Mouse (Mus musculus): ENCODE measurements at regions not wholly inside any gene's neighbourhood (a gene's known extent, or its start where the extent isn't known, plus 50 kb on each side); places are given as distances from the start of the nearest gene placed in this dataset.

GRCm38 (mm10) chr8:4837719-4838118 is 58.4 kb upstream of the Shcbp1 start:
- Histone ChIP-seq H3K27me3 (ENCODE audit: insufficient read depth, low read length) (no peaks in the 10 kb centered on the region), H3K4me3 (ENCODE audit: low read depth, low read length) (no peak overlapping the region), H3K4me1 (ENCODE audit: insufficient read depth, low read depth, low read length) (no peaks in the 10 kb centered on the region), H3K36me3 (replicated peaks) (no peaks in the 10 kb centered on the region), H3K9me3 (replicated peaks) (no peaks in the 10 kb centered on the region)
- no peak for ATAC-seq (ENCODE audit: extremely low read depth, insufficient number of reproducible peaks, low FRiP score, poor library complexity, severe bottlenecking)
- TF ChIP-seq CTCF (IDR thresholded peaks at IDR 0.05; ENCODE audit: low read depth, low read length) (no peak), TAL1 (conservative IDR thresholded peaks at IDR 0.05; ENCODE audit: low read depth, low read length) (no peak), GATA2 (IDR thresholded peaks at IDR 0.05; ENCODE audit: borderline replicate concordance, low read depth, low read length) (no peak), POLR2AphosphoS5 (IDR thresholded peaks at IDR 0.05; ENCODE audit: insufficient replicate concordance, low read depth, low read length) (no peak), GATA1 (IDR thresholded peaks at IDR 0.05; ENCODE audit: borderline replicate concordance, low read length) (no peak)
- DNase-seq (ENCODE audit: low spot score): no peak

GRCm38 (mm10) chr8:4836651-4837050 is 57.3 kb upstream of the Shcbp1 start:
- Histone ChIP-seq H3K4me3 (ENCODE audit: low read depth, low read length) (no peak overlapping the region), H3K27me3 (ENCODE audit: insufficient read depth, low read length) (no peaks in the 10 kb centered on the region), H3K4me1 (ENCODE audit: insufficient read depth, low read depth, low read length) (no peaks in the 10 kb centered on the region), H3K36me3 (replicated peaks) (no peaks in the 10 kb centered on the region), H3K9me3 (replicated peaks) (no peaks in the 10 kb centered on the region)
- TF ChIP-seq GATA2 (IDR thresholded peaks at IDR 0.05; ENCODE audit: borderline replicate concordance, low read depth, low read length): no peak
- TF ChIP-seq TAL1 (conservative IDR thresholded peaks at IDR 0.05; ENCODE audit: low read depth, low read length): no peak
- no peak for TF ChIP-seq POLR2AphosphoS5 (IDR thresholded peaks at IDR 0.05; ENCODE audit: insufficient replicate concordance, low read depth, low read length)
- ATAC-seq (ENCODE audit: extremely low read depth, insufficient number of reproducible peaks, low FRiP score, poor library complexity, severe bottlenecking): no peak
- no peak for DNase-seq (ENCODE audit: low spot score)
